16 mouse cellular contexts compared by ENCODE assay signal in genomic region chr4:150800774-150801173, GRCm38 (mm10).
"Had no signal": no experiment of that assay in that cellular context is flagged by ENCODE, and none has a peak within 500 bp of the region (broad histone marks: within the 10 kb centered on the region; RNA-seq: fewer than 3 reads in every experiment).

No protein-coding gene starts in this region.

- H3K4me3 ChIP-seq: limb, embryonic 12.5 days; limb, embryonic 15.5 days; stomach, embryonic 15.5 days had no signal

- H3K9ac ChIP-seq: limb, embryonic 12.5 days; limb, embryonic 15.5 days; lung, embryonic 14.5 days; stomach, embryonic 15.5 days had no signal

- DNase-seq: kidney, adult 2 months; kidney, postnatal 10 days; kidney, postnatal 36 days; left cerebral cortex, postnatal 4 days; lung, embryonic 14.5 days; lung, postnatal 10 days; lung, postnatal 36 days; midbrain, embryonic 14.5 days; right cerebral cortex, postnatal 4 days; spleen, adult 18-20 months; thymus, postnatal 25 days had no signal

- ATAC-seq: intestine, embryonic 16.5 days had no signal

- H3K9me3 ChIP-seq: limb, embryonic 12.5 days; limb, embryonic 15.5 days; stomach, embryonic 15.5 days had no signal

- H3K27me3 ChIP-seq: limb, embryonic 12.5 days; limb, embryonic 15.5 days; stomach, embryonic 15.5 days had no signal

- H3K36me3 ChIP-seq: limb, embryonic 12.5 days; limb, embryonic 15.5 days; stomach, embryonic 15.5 days had no signal

- H3K4me2 ChIP-seq: limb, embryonic 12.5 days; limb, embryonic 15.5 days; lung, embryonic 14.5 days; midbrain, embryonic 11.5 days; stomach, embryonic 15.5 days had no signal
